Mouse (Mus musculus): ENCODE data around the gene Gpr143. TPM values are rescaled to one million over a fixed set of nuclear protein-coding genes. Genes with fewer than 3 reads are reported as not detected.
"Not testable (repeated sequence)": the region's sequence is repeated elsewhere in the genome, so short reads cannot be mapped to it uniquely, and the experiment has no call there.

Gpr143 gene
- total and polyA plus RNA-seq, 3 experiments, result not detected

- 27% methylated on average over 5 of the region's 5 CpGs for WGBS
- H3K4me3 ChIP-seq; intact Hi-C loops (cut with DNase I); H3K36me3 ChIP-seq (ENCODE audit: control insufficient read depth, insufficient read depth, low read length); H3K27me3 ChIP-seq (ENCODE audit: control insufficient read depth, insufficient read depth, low read length); H3K4me1 ChIP-seq (ENCODE audit: control insufficient read depth, insufficient read depth, low read length); H3K27ac ChIP-seq; DNase-seq; H3K79me2 ChIP-seq (replicated peaks; ENCODE audit: control insufficient read depth, insufficient read depth, low read length); H3K9ac ChIP-seq (ENCODE audit: low read depth, low read length): not testable (repeated sequence)
- TF ChIP-seq CTCF (IDR thresholded peaks at IDR 0.05), result peak; percentile 72
Observed at GRCm38 (mm10) chrX:152834940-152835339, 53.2 kb downstream of the Gpr143 start.

GRCm38 (mm10) chrX:152855076-152855772 lies 73.5 kb downstream of the Gpr143 start:
- H3K4me3 ChIP-seq, result no peak overlapping the region
- 76% methylated on average over 3 of the region's 3 CpGs for WGBS
- intact Hi-C loops (cut with DNase I), result no loop called here

More at GRCm38 (mm10) chrX:152855076-152855772, 73.5 kb downstream of the Gpr143 start:
- H3K36me3 ChIP-seq (ENCODE audit: control insufficient read depth, insufficient read depth, low read length), result no peaks in the 10 kb centered on the region
- TF ChIP-seq EP300 (IDR thresholded peaks at IDR 0.05; ENCODE audit: insufficient read depth, low read depth, low read length) (no peak), POLR2A (IDR thresholded peaks at IDR 0.05; ENCODE audit: insufficient read depth, low read depth, low read length) (no peak), CTCF (IDR thresholded peaks at IDR 0.05) (no peak)
- no peaks in the 10 kb centered on the region for H3K79me2 ChIP-seq (replicated peaks; ENCODE audit: control insufficient read depth, insufficient read depth, low read length)
- H3K27me3 ChIP-seq (ENCODE audit: control insufficient read depth, insufficient read depth, low read length), result no peaks in the 10 kb centered on the region
- H3K27ac ChIP-seq, result no peak overlapping the region
- DNase-seq, result no peak
- no peak overlapping the region for H3K9ac ChIP-seq (ENCODE audit: low read depth, low read length)
- H3K4me1 ChIP-seq (ENCODE audit: control insufficient read depth, insufficient read depth, low read length), result no peaks in the 10 kb centered on the region

Other genes with a start within 250 kb of the Gpr143 start
- not detected for gene Cldn34a, start 218.6 kb upstream of the Gpr143 start, total RNA-seq (2021)
- not detected in 2 replicates for gene Cldn34a, start 218.6 kb upstream of the Gpr143 start, polyA plus RNA-seq (2012; rRNA removed)
- 1 to 10 TPM; 3.2 to 5.2 TPM for gene Shroom2, start 12.5 kb upstream of the Gpr143 start, total RNA-seq (2021)
- 1.3 and 2.0 TPM in 2 replicates for gene Shroom2, start 12.5 kb upstream of the Gpr143 start, polyA plus RNA-seq (2012; rRNA removed)
- gene Usp51, start 224.5 kb downstream of the Gpr143 start, total RNA-seq (2021), result not detected
- gene Usp51, start 224.5 kb downstream of the Gpr143 start, polyA plus RNA-seq (2012; rRNA removed), result 0.15 TPM in 1 of 2 replicates, not detected in the other